Mouse (Mus musculus) spleen, postnatal 4 days (tissue): ENCODE data around the gene Mien1.
A peak's percentile ranks its signal among the peaks of the same experiment; 100 is the strongest.

Experiments used
- DNase-seq, 2 experiments: peaks; one replicate each; pipeline ENCODE4 v3.0.0; 2022; ENCODE audit warnings: low spot score in 2 of 2

The Mien1 gene

GRCm38 (mm10) chr11:98426592-98426991, 12.2 kb downstream of the Mien1 start:
- no peak for DNase-seq

DNA sequence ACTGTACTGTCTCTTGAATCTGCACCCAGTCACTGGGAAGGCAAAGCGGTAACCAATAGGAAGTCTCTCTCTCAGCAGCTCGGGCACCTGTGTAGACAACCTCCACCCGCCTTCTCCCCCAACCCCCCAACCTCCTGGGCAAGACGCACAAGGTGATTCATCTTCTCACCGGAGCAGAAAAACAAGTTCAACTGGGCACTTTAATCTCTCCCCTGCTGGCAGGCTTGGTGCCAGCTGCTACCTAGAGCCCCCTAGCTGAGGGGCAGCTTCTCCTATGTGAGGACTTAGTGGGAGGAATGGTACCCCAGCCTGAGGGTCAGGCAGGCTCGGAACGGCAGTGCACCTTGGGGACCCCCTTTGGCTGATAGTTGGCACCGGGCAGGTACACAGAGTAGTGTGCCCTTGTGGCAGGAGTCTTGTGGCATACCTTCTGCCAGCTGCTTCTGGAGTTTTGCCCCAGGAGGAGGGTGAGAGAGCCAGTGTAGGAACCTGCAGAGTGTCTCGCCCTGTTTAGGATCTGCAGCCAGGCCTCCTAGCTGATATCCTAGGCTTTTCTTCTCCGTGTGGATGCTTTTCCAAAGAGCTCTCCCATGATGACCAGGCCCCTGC, 19.7 kb downstream of the Mien1 start:
- DNase-seq = no peak

- DNase-seq = no peak
These were observed 20.5 kb downstream of the Mien1 start for GRCm38 (mm10) chr11:98418273-98418672.

GRCm38 (mm10) chr11:98417074-98417473, 21.7 kb downstream of the Mien1 start:
- DNase-seq = no peak

DNA sequence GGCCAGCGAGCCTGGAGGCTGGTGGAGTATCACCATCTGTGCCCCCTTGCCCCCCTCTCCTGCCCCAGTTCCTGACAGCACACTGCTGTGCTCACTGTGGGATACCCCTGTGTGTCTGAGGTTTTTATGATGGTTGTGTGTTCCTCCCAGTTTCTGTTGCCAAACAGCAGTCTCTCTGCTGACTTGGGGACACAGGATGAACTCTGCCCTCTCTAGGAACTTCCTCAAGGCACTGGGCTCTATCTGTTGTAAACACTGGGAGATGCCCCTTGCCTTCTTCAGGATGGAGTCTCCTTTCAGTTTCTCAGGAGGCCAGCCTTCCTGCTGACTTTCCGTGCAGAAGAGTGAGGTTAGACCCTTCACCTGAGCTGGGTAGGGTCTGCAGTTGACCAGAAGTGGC, 24.6 kb downstream of the Mien1 start:
- no peak for DNase-seq

DNA sequence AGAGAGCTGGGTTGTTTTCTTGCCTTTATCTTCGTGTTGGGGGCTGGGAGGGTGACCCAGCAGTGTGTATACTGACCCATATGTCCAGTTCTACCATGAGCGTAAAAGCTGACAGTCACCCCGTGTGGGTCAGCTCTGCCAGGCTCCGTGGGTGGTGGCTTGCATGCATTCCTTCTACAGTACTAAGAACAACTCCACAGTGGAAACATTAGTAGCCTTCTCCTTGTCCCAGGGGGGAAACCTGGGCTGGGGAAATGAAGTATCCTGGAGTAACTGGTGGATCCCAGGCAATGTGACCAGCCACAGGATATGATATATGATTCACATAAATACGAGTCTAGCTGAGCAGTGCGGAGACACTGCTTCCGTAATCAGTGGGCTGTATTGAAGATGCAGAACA, 25.1 kb downstream of the Mien1 start:
- DNase-seq = no peak

DNA sequence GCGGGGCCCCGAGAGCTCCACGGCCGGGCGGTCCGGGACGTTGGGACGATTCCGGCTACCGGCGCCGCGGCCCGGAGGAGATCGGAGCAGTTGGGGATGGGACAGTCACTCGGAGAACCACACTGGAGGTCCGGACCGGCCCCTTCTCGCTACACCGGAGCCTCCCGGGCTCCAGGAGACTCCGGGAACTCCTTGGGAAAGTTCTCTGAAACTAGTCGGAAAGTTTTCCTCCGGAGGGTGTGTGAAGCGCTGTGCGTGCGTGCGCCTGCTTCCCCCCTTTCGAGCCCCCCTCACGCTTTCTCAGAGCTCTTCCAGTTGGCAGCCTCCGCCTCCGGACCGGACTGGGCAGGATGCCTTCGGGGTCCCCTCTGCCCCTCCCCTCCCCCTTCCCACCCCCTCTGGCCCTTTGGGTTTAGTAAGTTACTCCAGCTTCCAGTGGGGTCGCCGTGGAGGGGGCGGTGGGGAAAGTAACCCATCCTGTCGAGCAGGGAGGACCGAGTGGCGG, 25.9 kb downstream of the Mien1 start:
- no peak for DNase-seq

GRCm38 (mm10) chr11:98412273-98412796, 26.5 kb downstream of the Mien1 start, which contains the start of gene Erbb2:
Erbb2 (plus strand) TSS chr11:98412470.
- no peak for DNase-seq

DNA sequence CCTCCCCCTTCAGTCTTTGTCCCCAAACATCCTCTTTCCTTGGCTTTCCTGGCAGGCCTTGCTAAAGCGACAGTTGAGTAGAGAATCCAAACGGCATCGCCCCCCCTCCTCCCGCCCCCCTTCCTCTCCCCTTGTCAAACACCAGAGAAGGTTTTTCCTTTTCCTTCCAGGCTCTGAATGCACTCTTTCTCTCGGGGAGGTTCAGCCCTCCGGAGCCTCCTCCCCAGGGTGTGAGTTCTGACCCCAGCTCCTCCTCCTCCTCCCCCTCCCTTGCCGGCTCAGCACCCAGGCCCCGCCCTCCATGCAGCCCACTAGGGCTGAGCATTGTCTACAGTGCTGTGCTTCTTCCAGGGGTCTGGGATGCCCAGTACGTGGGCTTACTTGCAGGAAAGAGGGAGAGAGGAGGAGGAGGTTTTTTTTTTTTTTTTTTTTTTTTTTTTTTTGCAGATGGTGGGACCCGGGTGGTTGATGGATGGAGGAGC, 29.4 kb downstream of the Mien1 start:
- no peak for DNase-seq

DNA sequence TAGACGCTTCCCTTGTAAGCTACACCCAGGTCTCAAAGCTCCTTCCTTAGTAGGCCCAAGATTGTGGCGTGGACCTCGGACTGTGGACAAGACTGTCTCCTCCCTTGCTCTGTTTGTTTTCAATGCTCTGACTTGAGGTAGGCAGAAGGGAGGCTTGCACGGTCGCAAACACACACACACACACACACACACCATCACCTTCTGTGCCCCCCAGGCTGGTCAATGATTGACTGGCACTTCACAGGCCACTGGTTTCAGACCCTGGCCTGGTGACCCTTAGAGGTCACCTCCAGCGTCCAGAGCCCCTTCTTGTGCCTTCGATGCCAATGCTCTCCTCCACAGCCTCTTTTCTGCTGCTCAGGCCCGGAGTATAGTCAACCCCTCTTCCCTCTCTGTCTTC, 29.9 kb downstream of the Mien1 start:
- no peak for DNase-seq

GRCm38 (mm10) chr11:98406621-98407020, 32.2 kb downstream of the Mien1 start:
- no peak for DNase-seq

DNA sequence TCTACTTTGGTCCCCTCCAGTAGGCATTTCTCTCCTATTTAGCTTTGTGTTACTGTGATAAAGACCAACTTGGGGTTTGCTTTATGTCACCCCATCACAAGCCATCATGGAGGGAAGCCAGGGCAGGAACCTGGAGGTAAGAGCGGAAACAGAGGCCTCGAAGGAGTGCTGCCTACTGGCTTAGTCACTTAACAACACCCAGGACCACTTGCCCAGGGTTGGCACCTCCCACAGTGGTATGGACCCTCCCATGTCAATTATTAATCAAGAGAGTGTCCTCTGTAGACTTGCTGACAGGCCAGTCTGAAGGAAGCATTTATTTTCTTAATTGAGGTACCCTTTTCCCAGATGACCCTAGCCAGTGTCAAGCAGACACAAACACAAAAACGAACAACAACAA, 38.0 kb downstream of the Mien1 start:
- DNase-seq = no peak

- DNase-seq = peak; percentile 84 to 92
These were observed 38.5 kb downstream of the Mien1 start, which contains the start of gene Pgap3 for GRCm38 (mm10) chr11:98400161-98400726. Pgap3 (minus strand) TSS chr11:98400490.

- DNase-seq = no peak
These were observed 40.8 kb downstream of the Mien1 start for GRCm38 (mm10) chr11:98397946-98398345.

GRCm38 (mm10) chr11:98395041-98395440, 43.8 kb downstream of the Mien1 start:
- DNase-seq = peak in 1 of 2 experiments; percentile 49

- DNase-seq = no peak
These were observed 44.5 kb downstream of the Mien1 start for GRCm38 (mm10) chr11:98394301-98394700.

GRCm38 (mm10) chr11:98393317-98393716, 45.5 kb downstream of the Mien1 start:
- DNase-seq = peak; percentile 76 to 88

GRCm38 (mm10) chr11:98392645-98393044, 46.1 kb downstream of the Mien1 start:
- peak in 1 of 2 experiments; percentile 54 for DNase-seq

- DNase-seq = no peak
These were observed 46.8 kb downstream of the Mien1 start for GRCm38 (mm10) chr11:98392034-98392433.

DNA sequence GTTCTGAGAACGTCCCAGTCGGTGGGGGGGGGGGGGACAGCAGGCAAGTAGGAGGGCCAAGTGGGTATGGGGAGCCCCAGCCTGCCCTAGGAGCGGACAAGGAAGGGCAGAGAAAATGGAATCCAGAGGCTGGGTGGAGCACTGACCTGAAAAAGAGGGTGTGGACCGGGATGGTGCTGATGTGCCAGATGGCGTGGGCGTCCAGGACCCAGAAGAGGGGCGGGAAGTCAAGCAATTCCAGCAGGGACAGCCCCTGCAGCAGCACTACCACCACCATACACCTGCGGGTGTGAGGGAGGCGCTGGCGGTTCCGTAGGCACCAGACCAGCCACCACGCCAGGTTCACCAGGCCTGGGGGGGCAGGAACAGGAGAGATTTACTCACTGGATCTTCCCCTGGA, 48.6 kb downstream of the Mien1 start:
- no peak for DNase-seq

- peak; percentile 50 to 78 for DNase-seq
These were observed 49.5 kb downstream of the Mien1 start for GRCm38 (mm10) chr11:98389221-98389780.

- no peak for DNase-seq
These were observed 50.5 kb downstream of the Mien1 start for GRCm38 (mm10) chr11:98388282-98388681.
